In the genomic region with DNA sequence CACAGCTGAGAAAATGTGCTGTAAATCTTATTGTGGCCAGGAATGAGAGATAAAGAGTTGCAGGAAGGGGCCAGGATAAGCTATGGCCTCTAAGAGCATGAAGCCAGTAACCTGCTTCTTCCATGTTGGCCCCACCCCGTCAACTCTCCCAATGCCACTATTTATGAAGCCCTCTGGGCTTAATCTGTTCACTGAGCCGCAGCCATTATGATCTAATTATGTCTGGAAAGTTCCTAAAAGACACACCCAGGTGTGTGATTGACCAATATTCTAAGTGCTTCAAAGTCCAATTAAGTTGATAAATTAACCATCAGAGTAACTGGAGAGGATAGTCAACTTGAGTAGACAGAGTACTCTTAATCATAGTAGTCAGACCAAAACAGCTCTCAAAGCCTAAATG, we compare ENCODE assay signal across 27 mouse cellular contexts. TPM values are rescaled to one million over a fixed set of nuclear protein-coding genes. Genes with fewer than 3 reads are reported as not detected.
DNase-seq lines count a peak whose midpoint lies in the region; ATAC-seq and TF ChIP-seq lines count a peak whose summit lies in the region.
"Had no signal": no experiment of that assay in that cellular context is flagged by ENCODE, and none has a peak within 500 bp of the region (broad histone marks: within the 10 kb centered on the region; RNA-seq: fewer than 3 reads in every experiment).

No protein-coding gene starts in this region.

- peaks cover 2% of the 10 kb centered on the region; the same call in 1 of the 2 replicates for H3K79me2 ChIP-seq in liver, adult 2 months (ENCODE audit: control insufficient read depth, insufficient read depth, low read length)

- H3K9ac ChIP-seq in liver, adult 2 months (ENCODE audit: low read depth, low read length), result no peak overlapping the region
- H3K9ac ChIP-seq in intestine, postnatal 0 days (ENCODE audit: low read depth, low read length), result no peak overlapping the region
- H3K9ac ChIP-seq: embryonic facial prominence, embryonic 12.5 days; forebrain, embryonic 13.5 days; forebrain, embryonic 15.5 days; forebrain, postnatal 0 days had no signal

- H3K36me3 ChIP-seq in kidney, adult 2 months (ENCODE audit: control insufficient read depth, insufficient read depth, low read length), result peaks cover 2% of the 10 kb centered on the region; the same call in 1 of the 2 replicates
- peaks cover 37% of the 10 kb centered on the region for H3K36me3 ChIP-seq in liver, adult 2 months (ENCODE audit: control insufficient read depth, insufficient read depth, low read length)
- H3K36me3 ChIP-seq in intestine, postnatal 0 days (ENCODE audit: control insufficient read depth, insufficient read depth), result peaks cover 4% of the 10 kb centered on the region; the same call in 1 of the 2 replicates
- H3K36me3 ChIP-seq: embryonic facial prominence, embryonic 10.5 days; embryonic facial prominence, embryonic 12.5 days; forebrain, embryonic 15.5 days; G1E had no signal

- no peak for TF ChIP-seq POLR2A in kidney, adult 2 months (IDR thresholded peaks at IDR 0.05; ENCODE audit: low read depth, low read length)
- TF ChIP-seq POLR2A in liver, adult 2 months (IDR thresholded peaks at IDR 0.05; ENCODE audit: extremely low read depth, insufficient read depth, low read length), result no peak

- H3K4me3 ChIP-seq in kidney, adult 2 months (ENCODE audit: insufficient read depth, low read depth, low read length), result no peak overlapping the region
- no peak overlapping the region for H3K4me3 ChIP-seq in liver, adult 2 months (ENCODE audit: insufficient read depth, low read depth, low read length)
- no peak overlapping the region for H3K4me3 ChIP-seq in intestine, postnatal 0 days (ENCODE audit: low read depth, low read length)
- H3K4me3 ChIP-seq: embryonic facial prominence, embryonic 10.5 days; embryonic facial prominence, embryonic 12.5 days; forebrain, embryonic 13.5 days; forebrain, embryonic 15.5 days had no signal

- H3K4me2 ChIP-seq in intestine, postnatal 0 days (replicated peaks; ENCODE audit: low read depth), result no peak overlapping the region
- H3K4me2 ChIP-seq: embryonic facial prominence, embryonic 12.5 days; forebrain, embryonic 13.5 days; forebrain, embryonic 15.5 days had no signal

- no peak overlapping the region for H3K27ac ChIP-seq in kidney, adult 2 months (ENCODE audit: insufficient read depth, low read depth, low read length)
- no peak overlapping the region for H3K27ac ChIP-seq in liver, adult 2 months (replicated peaks; ENCODE audit: insufficient read depth, low read depth, low read length)
- no peak overlapping the region for H3K27ac ChIP-seq in intestine, postnatal 0 days (ENCODE audit: low read depth, low read length)
- H3K27ac ChIP-seq: embryonic facial prominence, embryonic 10.5 days; embryonic facial prominence, embryonic 12.5 days; forebrain, embryonic 13.5 days; forebrain, embryonic 15.5 days had no signal

- WGBS in kidney, adult 2 months, result 57% methylated on average over 2 of the region's 2 CpGs
- WGBS in liver, adult 2 months, result 76% methylated on average over 2 of the region's 2 CpGs
- WGBS in intestine, postnatal 0 days, result 34% methylated on average over 2 of the region's 2 CpGs

- peak; percentile 17 for DNase-seq in kidney, adult 2 months
- DNase-seq in kidney, postnatal 14 days, result no peak
- peak; percentile 50 for DNase-seq in liver, adult 2 months (ENCODE audit: extremely low read depth, low read depth, low spot score)
- DNase-seq in liver, result no peak
- no peak for DNase-seq in cerebellum, adult 9-10 months
- DNase-seq: adrenal gland, adult 8-10 months; adrenal gland, postnatal 14 days; adrenal gland, postnatal 36 days; B cell, adult 2 months; cerebellum, adult 11-12 months; cerebellum, adult 2 months; cerebellum, adult 9-11 months; cerebellum, postnatal 14 days; cerebellum, postnatal 36 days; forebrain, postnatal 0 days had no signal

- TF ChIP-seq CTCF in kidney, adult 2 months (conservative IDR thresholded peaks at IDR 0.05; ENCODE audit: insufficient read depth, insufficient read length, low read depth, low read length), result no peak
- TF ChIP-seq CTCF in liver, adult 2 months (IDR thresholded peaks at IDR 0.05; ENCODE audit: low read depth, low read length), result no peak
- no peak for TF ChIP-seq CTCF in intestine, postnatal 0 days (IDR thresholded peaks at IDR 0.05; ENCODE audit: low read depth)

- no peaks in the 10 kb centered on the region for H3K27me3 ChIP-seq in kidney, adult 2 months (replicated peaks; ENCODE audit: control insufficient read depth, insufficient read depth, low read length)
- H3K27me3 ChIP-seq in liver, adult 2 months (ENCODE audit: control insufficient read depth, insufficient read depth, low read length), result no peaks in the 10 kb centered on the region
- no peaks in the 10 kb centered on the region for H3K27me3 ChIP-seq in intestine, postnatal 0 days (replicated peaks; ENCODE audit: control insufficient read depth, insufficient read depth, low read length)
- H3K27me3 ChIP-seq: CH12.LX; embryonic facial prominence, embryonic 12.5 days had no signal

- no peaks in the 10 kb centered on the region for H3K9me3 ChIP-seq in intestine, postnatal 0 days (ENCODE audit: control insufficient read depth)
- H3K9me3 ChIP-seq: embryonic facial prominence, embryonic 10.5 days; embryonic facial prominence, embryonic 12.5 days; forebrain, embryonic 13.5 days; forebrain, embryonic 15.5 days; G1E had no signal

- ATAC-seq in intestine, postnatal 0 days, result peak; percentile 63; the same call in 1 of the 2 replicates
- ATAC-seq: activated CD4-positive, CD25-positive, alpha-beta regulatory T cell, adult 4 months; CD4-positive, CD25-positive, alpha-beta regulatory T cell, adult 4 months; forebrain, embryonic 13.5 days; forebrain, embryonic 15.5 days; forebrain, postnatal 0 days; Patski had no signal

- H3K4me1 ChIP-seq in kidney, adult 2 months (ENCODE audit: control insufficient read depth, insufficient read depth, low read length), result no peaks in the 10 kb centered on the region
- peaks cover 13% of the 10 kb centered on the region for H3K4me1 ChIP-seq in liver, adult 2 months (ENCODE audit: control insufficient read depth, insufficient read depth, low read length)
- H3K4me1 ChIP-seq in intestine, postnatal 0 days (replicated peaks; ENCODE audit: control insufficient read depth, insufficient read depth, low read length), result no peaks in the 10 kb centered on the region
- H3K4me1 ChIP-seq: embryonic facial prominence, embryonic 10.5 days; embryonic facial prominence, embryonic 12.5 days had no signal

RNA-seq across cellular contexts. Expression of gene C1ql3, which starts 37.9 kb away (rescaled TPM):
- polyA plus RNA-seq in kidney, adult 2 months (2012; rRNA removed), result 0.58 and 0.68 TPM in 2 replicates
- 0.09 TPM in 1 of 2 replicates, not detected in the other for total RNA-seq in liver, adult 2 months (2014; rRNA removed)
- polyA plus RNA-seq in liver, adult 2 months (2012; rRNA removed), result 0.05 TPM in 1 of 2 replicates, not detected in the other
- polyA plus RNA-seq in intestine, postnatal 0 days (2015; fragmentation: Nextera tagmentation; extraction: Ambion mirVana), result 0.75 and 0.91 TPM in 2 replicates
- total RNA-seq: adrenal gland, adult 18-20 months; adrenal gland, postnatal 36 days; common myeloid progenitor, adult 5-6 weeks had no signal
- polyA plus RNA-seq: activated CD4-positive, CD25-positive, alpha-beta regulatory T cell, adult 4 months; CD4-positive, CD25-positive, alpha-beta regulatory T cell, adult 4 months; G1E had no signal

RNA-seq across cellular contexts. Expression of gene Pter, which starts 49.9 kb away (rescaled TPM):
- 262 and 276 TPM in 2 replicates for polyA plus RNA-seq in kidney, adult 2 months (2012; rRNA removed)
- 111 and 115 TPM in 2 replicates for total RNA-seq in liver, adult 2 months (2014; rRNA removed)
- polyA plus RNA-seq in liver, adult 2 months (2012; rRNA removed), result 49.9 and 64.0 TPM in 2 replicates
- polyA plus RNA-seq in intestine, postnatal 0 days (2015; fragmentation: Nextera tagmentation; extraction: Ambion mirVana), result 7.2 and 8.0 TPM in 2 replicates

Comparison
In these comparisons a context has a peak if more than half of its experiments do, and no peak if none do; other contexts are left out.
1. DNase-seq: peak in kidney, adult 2 months (single experiment) and liver, adult 2 months (single experiment); none in kidney, postnatal 14 days (single experiment), liver (single experiment) and cerebellum, adult 9-10 months (single experiment).